Mouse (Mus musculus) central nervous system, embryonic 11.5 days (tissue): ENCODE results near the gene Dusp14. TPM values are rescaled to one million over a fixed set of nuclear protein-coding genes. Genes with fewer than 3 reads are reported as not detected.

Source experiments
- polyA plus RNA-seq: library from polyadenylated mRNA; depleted of rRNA; stranded (reverse); fragments of >200 nt; gene quantifications from 2 replicates; pipeline ENCODE4 v1.2.3, GENCODE M21; 2012; rRNA removed

Gene Dusp14
- 6.4 and 6.9 TPM in 2 replicates for polyA plus RNA-seq

GRCm38 (mm10) chr11:84069034-84069370 lies at the start of gene Dusp14:
TSS of gene Dusp14 (minus strand) at chr11:84069261.

Other genes starting within 250 kb of the Dusp14 start
- gene Hnf1b, start 219.2 kb downstream of the Dusp14 start, polyA plus RNA-seq = 0.07 and 0.37 TPM in 2 replicates
- 26.9 and 38.1 TPM in 2 replicates for gene Ddx52, start 127.2 kb downstream of the Dusp14 start, polyA plus RNA-seq
- 13.9 and 17.0 TPM in 2 replicates for gene Synrg, start 104.8 kb downstream of the Dusp14 start, polyA plus RNA-seq
- 55.7 and 87.7 TPM in 2 replicates for gene Tada2a, start 60.3 kb upstream of the Dusp14 start, polyA plus RNA-seq
- 19.9 and 27.2 TPM in 2 replicates for gene Acaca, start 60.4 kb upstream of the Dusp14 start, polyA plus RNA-seq
- gene Gm11437, start 98.2 kb upstream of the Dusp14 start, polyA plus RNA-seq = not detected in 2 replicates